In genomic region chr7:126695210-126695611, GRCm38 (mm10) we compare ENCODE assay signal across 8 mouse cellular contexts. TPM values are rescaled to one million over a fixed set of nuclear protein-coding genes. Genes with fewer than 3 reads are reported as not detected.
DNase-seq lines count a peak whose midpoint lies in the region; ATAC-seq and TF ChIP-seq lines count a peak whose summit lies in the region.

Gene Bola2 (plus strand): TSS chr7:126695401.

- no peak for TF ChIP-seq CTCF in lung, adult 2 months (IDR thresholded peaks at IDR 0.05; ENCODE audit: insufficient read depth, low read length)

- peaks cover 44% of the 10 kb centered on the region for H3K4me1 ChIP-seq in erythroblast, embryonic 14.5 days (ENCODE audit: control insufficient read depth)
- H3K4me1 ChIP-seq in heart, embryonic 16.5 days (ENCODE audit: control insufficient read depth, insufficient read depth, low read length): peaks cover 24% of the 10 kb centered on the region
- peaks cover 9% of the 10 kb centered on the region for H3K4me1 ChIP-seq in lung, adult 2 months (ENCODE audit: control insufficient read depth, insufficient read depth, low read length)

- peak within 1 kb of the TSS; percentile 96 for H3K9ac ChIP-seq in heart, embryonic 16.5 days (ENCODE audit: low read length)

- peak; percentile 74 for ATAC-seq in heart, embryonic 16.5 days (replicated peaks; ENCODE audit: extremely low read depth, insufficient read depth, low FRiP score)
- ATAC-seq in neutrophil, adult 5-6 weeks (ENCODE audit: extremely low read depth, insufficient number of reproducible peaks, low FRiP score, poor library complexity, severe bottlenecking): peak; percentile 51

- no peaks in the 10 kb centered on the region for H3K9me3 ChIP-seq in erythroblast, embryonic 14.5 days (ENCODE audit: control insufficient read depth, low read length)
- no peaks in the 10 kb centered on the region for H3K9me3 ChIP-seq in heart, embryonic 16.5 days (replicated peaks; ENCODE audit: control insufficient read depth, low read length)

- peak within 1 kb of the TSS; percentile 89 for H3K4me2 ChIP-seq in heart, embryonic 16.5 days (ENCODE audit: low read depth, low read length)

- WGBS in heart, embryonic 16.5 days: under 1% methylated on average over 31 of the region's 31 CpGs
- under 1% methylated on average over 31 of the region's 31 CpGs for WGBS in large intestine, adult 2 months
- under 1% methylated on average over 31 of the region's 31 CpGs for WGBS in lung, adult 2 months

- peaks cover 36% of the 10 kb centered on the region for H3K36me3 ChIP-seq in erythroblast, embryonic 14.5 days (ENCODE audit: control insufficient read depth)
- H3K36me3 ChIP-seq in heart, embryonic 16.5 days (ENCODE audit: control insufficient read depth, insufficient read depth): peaks cover 16% of the 10 kb centered on the region

- TF ChIP-seq POLR2A in lung, adult 2 months (IDR thresholded peaks at IDR 0.05; ENCODE audit: borderline replicate concordance, extremely low read depth, low read depth, low read length): peak; percentile 72; the same call in 1 of the 2 replicates

- no peaks in the 10 kb centered on the region for H3K27me3 ChIP-seq in erythroblast, embryonic 14.5 days (ENCODE audit: control insufficient read depth)
- H3K27me3 ChIP-seq in heart, embryonic 16.5 days (ENCODE audit: control insufficient read depth, insufficient read depth, low read length): no peaks in the 10 kb centered on the region

- peak within 1 kb of the TSS; percentile 89 for H3K4me3 ChIP-seq in erythroblast, embryonic 14.5 days (replicated peaks)
- peak within 1 kb of the TSS; percentile 86 for H3K4me3 ChIP-seq in heart, embryonic 16.5 days (ENCODE audit: low read length)
- peak within 1 kb of the TSS; percentile 95 for H3K4me3 ChIP-seq in lung, adult 2 months (replicated peaks; ENCODE audit: extremely low read depth, low read depth, low read length)

- DNase-seq in CD8-positive naive resting alpha-beta T cell, adult 2 months (ENCODE audit: low read depth in 2 of 2, low spot score in 2 of 2): peak; percentile 61 to 72
- DNase-seq in T-cell, adult 2 months (ENCODE audit: low spot score): peak; percentile 74
- no peak for DNase-seq in large intestine, adult 2 months (ENCODE audit: low read depth, low spot score)
- DNase-seq in lung, adult 2 months: no peak
- DNase-seq in frontal cortex, postnatal 25 days (ENCODE audit: low spot score in 2 of 2): no peak

- H3K27ac ChIP-seq in heart, embryonic 16.5 days (ENCODE audit: low read length): peak within 1 kb of the TSS; percentile 97

RNA-seq across cellular contexts. Expression of gene Bola2, which starts in this region (rescaled TPM):
- 14.2 and 14.8 TPM in 2 replicates for polyA plus RNA-seq in erythroblast, embryonic 14.5 days (2012)
- 75.4 and 85.6 TPM in 2 replicates for polyA plus RNA-seq in heart, embryonic 16.5 days (2015; fragmentation: Nextera tagmentation; extraction: Ambion mirVana)
- polyA plus RNA-seq in large intestine, adult 2 months (2012; rRNA removed): 49.0 and 63.3 TPM in 2 replicates
- 38.2 and 39.6 TPM in 2 replicates for polyA plus RNA-seq in lung, adult 2 months (2012; rRNA removed)
- 27.4 and 28.0 TPM in 2 replicates for total RNA-seq in neutrophil, adult 5-6 weeks (2017)

Comparison
In these comparisons a context has a peak if more than half of its experiments do, and no peak if none do; other contexts are left out.
1. DNase-seq: peak in CD8-positive naive resting alpha-beta T cell, adult 2 months (2 of 2) and T-cell, adult 2 months (single experiment); none in large intestine, adult 2 months (single experiment), lung, adult 2 months (single experiment) and frontal cortex, postnatal 25 days (0 of 2).
2. Peak in every context shown above with its lines, with median percentiles within 50 percentile points of each other: H3K4me3 ChIP-seq.